ENCODE assay signal across 20 mouse cellular contexts in genomic region chr10:66342823-66343350, GRCm38 (mm10).
DNase-seq lines count a peak whose midpoint lies in the region; ATAC-seq lines count a peak whose summit lies in the region.
"Had no signal": no experiment of that assay in that cellular context is flagged by ENCODE, and none has a peak within 500 bp of the region (broad histone marks: within the 10 kb centered on the region; RNA-seq: fewer than 3 reads in every experiment).

No protein-coding gene starts in this region.

- no peak overlapping the region for H3K9ac ChIP-seq in hindbrain, embryonic 16.5 days (ENCODE audit: low read depth, low read length)
- H3K9ac ChIP-seq in hindbrain, embryonic 13.5 days = no peak overlapping the region
- H3K9ac ChIP-seq in forebrain, embryonic 16.5 days (replicated peaks; ENCODE audit: low read depth, low read length) = no peak overlapping the region
- H3K9ac ChIP-seq: hindbrain, embryonic 12.5 days; limb, embryonic 13.5 days had no signal

- H3K36me3 ChIP-seq in hindbrain, embryonic 16.5 days (ENCODE audit: control insufficient read depth, insufficient read depth, low read length) = no peaks in the 10 kb centered on the region
- H3K36me3 ChIP-seq in hindbrain, embryonic 13.5 days = no peaks in the 10 kb centered on the region
- no peaks in the 10 kb centered on the region for H3K36me3 ChIP-seq in forebrain, embryonic 16.5 days (ENCODE audit: control insufficient read depth, insufficient read depth)
- H3K36me3 ChIP-seq: G1E; heart, embryonic 10.5 days; hindbrain, embryonic 12.5 days; limb, embryonic 13.5 days had no signal

- no peak overlapping the region for H3K27ac ChIP-seq in hindbrain, embryonic 16.5 days (ENCODE audit: low read depth, low read length)
- no peak overlapping the region for H3K27ac ChIP-seq in hindbrain, embryonic 13.5 days
- H3K27ac ChIP-seq in forebrain, embryonic 16.5 days (ENCODE audit: low read length) = no peak overlapping the region
- H3K27ac ChIP-seq: heart, embryonic 10.5 days; hindbrain, embryonic 12.5 days; limb, embryonic 13.5 days had no signal

- WGBS in hindbrain, embryonic 16.5 days = 73% methylated on average over 5 of the region's 5 CpGs
- WGBS in hindbrain, embryonic 13.5 days = 72% methylated on average over 5 of the region's 5 CpGs
- WGBS in forebrain, embryonic 16.5 days = 37% methylated on average over 5 of the region's 5 CpGs

- H3K4me1 ChIP-seq in hindbrain, embryonic 16.5 days (ENCODE audit: control insufficient read depth, insufficient read depth, low read depth, low read length) = no peaks in the 10 kb centered on the region
- H3K4me1 ChIP-seq in hindbrain, embryonic 13.5 days (replicated peaks) = no peaks in the 10 kb centered on the region
- no peaks in the 10 kb centered on the region for H3K4me1 ChIP-seq in forebrain, embryonic 16.5 days (replicated peaks; ENCODE audit: control insufficient read depth, insufficient read depth, low read length)
- H3K4me1 ChIP-seq: heart, embryonic 10.5 days; hindbrain, embryonic 12.5 days; limb, embryonic 13.5 days had no signal

- no peaks in the 10 kb centered on the region for H3K27me3 ChIP-seq in hindbrain, embryonic 16.5 days (replicated peaks; ENCODE audit: control insufficient read depth, insufficient read depth, low read length)
- no peaks in the 10 kb centered on the region for H3K27me3 ChIP-seq in hindbrain, embryonic 13.5 days
- no peaks in the 10 kb centered on the region for H3K27me3 ChIP-seq in forebrain, embryonic 16.5 days (replicated peaks; ENCODE audit: control insufficient read depth, insufficient read depth, low read length)
- H3K27me3 ChIP-seq: hindbrain, embryonic 12.5 days; limb, embryonic 13.5 days had no signal

- peaks cover 2% of the 10 kb centered on the region; the same call in 1 of the 2 replicates for H3K9me3 ChIP-seq in hindbrain, embryonic 16.5 days (ENCODE audit: control insufficient read depth, low read length)
- no peaks in the 10 kb centered on the region for H3K9me3 ChIP-seq in hindbrain, embryonic 13.5 days
- no peaks in the 10 kb centered on the region; the same call in 1 of the 2 replicates for H3K9me3 ChIP-seq in forebrain, embryonic 16.5 days (ENCODE audit: control insufficient read depth, low read length)
- H3K9me3 ChIP-seq: heart, embryonic 10.5 days; hindbrain, embryonic 12.5 days; limb, embryonic 13.5 days had no signal

- DNase-seq in cerebellum, adult 11-12 months = no peak
- peak; percentile 5 for DNase-seq in retina, postnatal 7 days (ENCODE audit: low read depth, low spot score)
- no peak for DNase-seq in embryo, embryonic 10.5 days (ENCODE audit: low spot score)
- DNase-seq in thymus, postnatal 0 days (ENCODE audit: low spot score) = no peak
- DNase-seq: gastrocnemius, postnatal 25 days; heart, postnatal 10 days; kidney, adult 11 months; kidney, postnatal 10 days; lung, postnatal 10 days; right cerebral cortex, adult 18-20 months; thymus, adult 18-20 months had no signal

- H3K4me3 ChIP-seq in hindbrain, embryonic 16.5 days (ENCODE audit: low read length) = no peak overlapping the region
- no peak overlapping the region for H3K4me3 ChIP-seq in hindbrain, embryonic 13.5 days
- H3K4me3 ChIP-seq in forebrain, embryonic 16.5 days (replicated peaks; ENCODE audit: low read length) = no peak overlapping the region
- H3K4me3 ChIP-seq: heart, embryonic 10.5 days; hindbrain, embryonic 12.5 days; limb, embryonic 13.5 days had no signal

- H3K4me2 ChIP-seq in hindbrain, embryonic 16.5 days (ENCODE audit: low read length) = no peak overlapping the region
- H3K4me2 ChIP-seq in hindbrain, embryonic 13.5 days = no peak overlapping the region
- H3K4me2 ChIP-seq in forebrain, embryonic 16.5 days (ENCODE audit: low read length) = no peak overlapping the region
- H3K4me2 ChIP-seq: hindbrain, embryonic 12.5 days; limb, embryonic 13.5 days had no signal

- peak; percentile 76 for ATAC-seq in cerebellum, adult (ENCODE audit: insufficient number of reproducible peaks, low FRiP score, low TSS enrichment)
- ATAC-seq in hindbrain, embryonic 16.5 days = peak; percentile 60; the same call in 1 of the 2 replicates
- ATAC-seq in hindbrain, embryonic 13.5 days (ENCODE audit: low FRiP score) = no peak
- ATAC-seq in forebrain, embryonic 16.5 days = peak; percentile 93
- ATAC-seq: CD4-positive, CD25-positive, alpha-beta regulatory T cell, adult 4 months had no signal
